Mouse (Mus musculus) cerebellum, adult 8-10 months (tissue): ENCODE measurements around the gene 6430550D23Rik.
A peak's percentile ranks its signal among the peaks of the same experiment; 100 is the strongest.
"Not testable (repeated sequence)": the region's sequence is repeated elsewhere in the genome, so short reads cannot be mapped to it uniquely, and the experiment has no call there.

Source experiments
- DNase-seq: peaks from one replicate; pipeline ENCODE4 v3.0.0; 2022

The 6430550D23Rik gene

GRCm38 (mm10) chr2:155952006-155952405, 55.8 kb downstream of the 6430550D23Rik start:
- peak; percentile 61 for DNase-seq

GRCm38 (mm10) chr2:155949362-155949761, 58.4 kb downstream of the 6430550D23Rik start:
- DNase-seq = no peak

- no peak for DNase-seq
Measured at GRCm38 (mm10) chr2:155947390-155948002, 60.3 kb downstream of the 6430550D23Rik start.

- no peak for DNase-seq
Measured at GRCm38 (mm10) chr2:155946499-155946898, 61.3 kb downstream of the 6430550D23Rik start.

DNA sequence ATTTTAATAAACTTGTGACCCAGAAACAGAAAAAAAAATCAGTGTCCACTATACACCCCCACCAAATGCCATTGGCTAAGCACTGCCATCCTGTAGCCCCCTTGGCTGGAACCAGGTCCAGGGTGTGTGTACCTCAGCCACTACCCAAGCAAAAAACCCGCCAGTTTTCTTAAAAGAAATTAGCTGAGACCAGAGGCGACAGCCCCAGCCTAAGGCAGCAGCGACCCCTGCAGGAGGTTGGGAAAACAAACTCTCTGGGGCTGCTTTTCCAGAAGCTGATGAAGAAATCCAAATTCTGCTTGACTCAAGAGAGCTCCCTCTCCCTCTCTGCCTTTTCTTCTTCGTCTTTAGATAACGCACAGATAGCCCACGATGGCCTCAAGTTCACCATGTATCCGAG, 61.7 kb downstream of the 6430550D23Rik start:
- DNase-seq = peak; percentile 41

DNA sequence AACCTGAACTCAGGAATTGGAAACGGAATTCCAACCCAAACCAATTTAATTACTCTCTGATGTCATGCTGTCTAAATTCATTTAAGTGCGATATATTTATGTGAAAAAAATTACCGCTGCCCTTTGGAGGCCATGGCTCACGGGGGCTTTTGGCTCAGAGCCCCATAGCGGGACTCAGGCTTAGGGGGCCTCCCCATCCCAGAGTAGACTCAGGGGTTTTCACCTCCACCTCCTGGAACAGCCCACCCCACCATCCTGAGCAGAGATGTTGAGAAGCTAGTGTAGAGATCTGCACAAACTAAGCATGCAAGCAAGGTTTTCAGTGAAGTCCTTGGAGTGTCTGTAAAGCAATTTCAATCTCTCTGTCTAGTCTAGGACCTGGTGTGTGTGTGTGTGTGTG, 62.2 kb downstream of the 6430550D23Rik start:
- no peak for DNase-seq

DNA sequence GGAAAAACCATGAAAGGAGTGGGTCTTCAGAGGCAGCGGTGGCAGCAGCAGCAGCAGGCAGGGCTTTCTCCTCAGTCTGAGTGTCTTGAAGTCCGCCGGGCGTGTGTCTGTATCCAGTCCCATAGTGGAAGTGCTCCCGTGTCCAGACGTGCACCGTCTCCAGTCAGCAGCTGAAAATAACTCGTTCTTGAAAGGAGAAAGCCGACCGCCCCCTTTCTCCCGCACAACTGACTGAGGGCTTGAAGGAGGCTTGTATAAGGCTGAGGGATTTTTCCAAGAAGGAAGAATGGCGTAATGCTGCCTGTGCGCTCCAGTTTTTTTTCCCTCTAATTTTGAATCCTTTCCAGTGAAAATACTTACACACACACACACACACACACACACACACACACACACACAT, 62.7 kb downstream of the 6430550D23Rik start, which contains the start of gene Gdf5:
Gene Gdf5 (minus strand): TSS at position 244 of the 400 bp plus-strand sequence.
- no peak for DNase-seq

DNA sequence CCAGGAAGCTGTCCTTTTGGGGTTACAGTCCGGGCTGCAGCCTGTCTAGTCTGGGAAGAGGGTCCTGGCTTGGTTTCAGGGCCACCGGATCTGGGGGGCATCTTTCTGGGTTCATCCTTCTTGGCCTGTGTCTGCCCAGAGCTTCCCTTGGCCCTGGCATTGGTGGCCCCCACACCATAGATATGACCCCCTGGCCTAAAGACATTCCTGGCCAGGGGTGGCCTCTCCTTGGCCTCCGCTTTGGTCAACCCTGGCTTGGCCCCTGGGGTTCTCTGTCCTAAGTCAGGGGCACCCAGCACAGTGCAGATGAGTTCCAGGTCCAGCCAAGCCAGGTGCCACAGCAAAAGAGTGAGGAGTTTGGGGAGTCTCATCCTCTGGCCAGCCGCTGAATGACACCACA, 63.1 kb downstream of the 6430550D23Rik start:
- DNase-seq = no peak

- no peak for DNase-seq
Measured at GRCm38 (mm10) chr2:155943463-155943862, 64.3 kb downstream of the 6430550D23Rik start.

DNA sequence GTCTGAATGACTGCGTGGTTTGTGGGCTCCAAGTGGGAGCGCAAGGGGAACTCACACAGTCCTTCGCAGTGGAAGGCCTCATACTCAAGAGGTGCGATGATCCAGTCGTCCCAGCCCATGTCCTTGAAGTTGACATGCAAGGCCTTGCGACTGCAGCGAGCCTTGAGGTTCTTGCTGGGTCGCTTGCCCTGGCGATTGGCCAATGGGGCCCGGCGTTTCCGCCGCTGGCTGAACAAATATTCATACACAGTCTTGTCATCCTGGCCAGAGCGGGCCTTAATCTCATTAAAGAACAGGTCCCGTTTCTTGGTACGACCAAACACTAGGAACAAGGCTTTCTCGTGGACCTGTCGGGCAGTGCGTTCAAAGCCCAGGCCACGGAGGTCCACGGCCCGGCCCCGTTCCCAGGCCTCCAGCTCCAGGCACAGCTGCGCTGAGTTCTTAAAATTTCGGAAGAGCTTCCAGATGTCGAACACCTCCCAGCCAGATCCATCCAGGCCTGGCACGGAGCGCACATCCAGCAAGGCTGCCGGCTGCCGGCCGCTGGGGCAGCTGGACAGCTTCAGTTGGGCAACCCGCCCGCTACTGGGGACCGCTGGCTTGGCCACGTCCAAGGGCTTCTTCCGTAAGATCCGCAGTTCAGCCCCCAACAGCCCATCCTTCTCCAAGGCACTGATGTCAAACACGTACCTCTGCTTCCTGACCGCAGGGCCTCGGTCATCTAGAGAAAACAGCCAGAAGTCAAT, 65.9 kb downstream of the 6430550D23Rik start:
- no peak for DNase-seq

DNA sequence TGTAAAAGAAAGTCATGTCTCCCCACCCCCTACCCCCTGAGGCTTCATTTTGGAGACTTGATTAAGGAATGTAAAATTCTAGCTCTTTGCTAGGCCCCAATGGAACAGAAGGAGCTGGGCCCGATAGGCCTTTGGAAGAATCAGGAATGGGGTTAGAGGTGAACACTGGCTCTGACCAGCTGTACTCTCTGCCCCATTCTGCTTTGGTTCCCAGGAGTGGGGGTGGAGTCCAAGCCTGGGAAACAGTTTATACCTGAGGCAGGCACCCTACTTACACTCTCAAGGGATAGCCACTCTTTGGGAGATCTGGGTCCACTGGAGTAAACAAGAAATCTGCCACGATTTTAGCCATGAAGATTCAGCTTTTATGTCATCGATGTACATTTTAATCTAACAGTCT, 67.1 kb downstream of the 6430550D23Rik start, which contains the start of gene Gm15557:
Gene Gm15557 (plus strand): TSS at position 48 of the 400 bp plus-strand sequence.
- no peak for DNase-seq

GRCm38 (mm10) chr2:155939897-155940529, 67.8 kb downstream of the 6430550D23Rik start:
- no peak for DNase-seq

- DNase-seq = peak; percentile 90
Measured at GRCm38 (mm10) chr2:155929531-155930442, 78.0 kb downstream of the 6430550D23Rik start, which contains the start of gene Uqcc1. TSS of gene Uqcc1 (minus strand) at chr2:155930310.

- no peak for DNase-seq
Measured at GRCm38 (mm10) chr2:155928711-155929345, 78.9 kb downstream of the 6430550D23Rik start.

- not testable (repeated sequence) for DNase-seq
Measured at GRCm38 (mm10) chr2:155925213-155925612, 82.6 kb downstream of the 6430550D23Rik start.
